Mouse (Mus musculus) C2C12 (cell line): ENCODE measurements at regions not wholly inside any gene's neighbourhood (a gene's known extent, or its start where the extent isn't known, plus 50 kb on each side); places are given as distances from the start of the nearest gene placed in this dataset.

ENCODE experiments used
- CEBPB ChIP-seq: IDR thresholded peaks from one replicate; pipeline ENCODE4 v1.6.1; 2011; ENCODE audit warnings: low read depth, mild to moderate bottlenecking, control low read depth, moderate library complexity
- CTCF ChIP-seq: IDR thresholded peaks from one replicate; pipeline ENCODE4 v1.5.1; 2011; ENCODE audit not compliant: control insufficient read depth, insufficient read depth, insufficient read length
- MAX ChIP-seq: IDR thresholded peaks from one replicate; pipeline ENCODE4 v1.6.1; 2011; ENCODE audit warnings: mild to moderate bottlenecking, control low read depth
- MYOD1 ChIP-seq: IDR thresholded peaks from one replicate; pipeline ENCODE4 v1.6.1; 2011; ENCODE audit warnings: low read depth; ENCODE audit not compliant: control insufficient read depth, insufficient read length
- USF1 ChIP-seq: IDR thresholded peaks from one replicate; pipeline ENCODE4 v1.6.1; 2011; ENCODE audit warnings: low read depth, mild to moderate bottlenecking, control low read depth, moderate library complexity

DNA sequence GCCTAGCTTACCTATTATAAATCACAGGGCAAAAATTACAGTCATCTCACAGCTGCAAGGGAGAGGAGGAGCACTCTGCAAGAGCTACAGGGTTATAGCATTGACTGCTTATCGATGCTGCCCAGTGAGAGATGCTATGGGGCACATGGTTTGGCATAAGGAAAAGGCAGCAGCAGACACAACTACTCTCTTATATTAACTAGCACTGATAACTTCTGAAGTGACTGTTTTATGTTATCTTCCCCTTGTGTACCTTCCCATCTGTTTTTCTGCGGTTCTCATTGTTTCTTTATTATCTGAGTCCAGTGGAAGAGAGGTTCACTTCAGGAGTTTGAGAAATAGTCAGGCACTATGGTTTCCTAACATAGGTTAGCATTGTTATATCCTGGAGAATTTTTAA lies 502.1 kb downstream of the Slco6d1 start:
- TF ChIP-seq CTCF (no peak), USF1 (no peak), MAX (no peak), CEBPB (no peak), MYOD1 (no peak)
